Mouse (Mus musculus) brain, embryonic 14.5 days (tissue): ENCODE data around the gene Rcn3. TPM values are rescaled to one million over a fixed set of nuclear protein-coding genes. Genes with fewer than 3 reads are reported as not detected.
"Not testable (repeated sequence)": the region's sequence is repeated elsewhere in the genome, so short reads cannot be mapped to it uniquely, and the experiment has no call there.

ENCODE experiments used
- DNase-seq: peaks from one replicate; pipeline ENCODE4 v3.0.0-alpha.2; 2011; ENCODE audit warnings: low read depth
- CTCF ChIP-seq: fragments of 200-500 bp; IDR thresholded peaks from 2 replicates; pipeline ENCODE4 v1.5.1; 2012; ENCODE audit warnings: inconsistent platforms, mild to moderate bottlenecking, moderate library complexity, borderline replicate concordance; ENCODE audit not compliant: insufficient read depth, insufficient read length; ENCODE audit errors: extremely low read depth
- POLR2A ChIP-seq: fragments of 200-500 bp; IDR thresholded peaks from 2 replicates; pipeline ENCODE4 v1.6.1; 2012; ENCODE audit warnings: mild to moderate bottlenecking, inconsistent platforms, borderline replicate concordance; ENCODE audit not compliant: poor library complexity, insufficient read depth, insufficient read length, severe bottlenecking; ENCODE audit errors: extremely low read depth
- polyA plus RNA-seq: library from polyadenylated mRNA; depleted of rRNA; stranded (reverse); fragments of >200 nt; gene quantifications from 2 replicates; pipeline ENCODE4 v1.2.3, GENCODE M21; 2012

Gene Rcn3
- polyA plus RNA-seq, 1 experiment: 101 TPM

DNA sequence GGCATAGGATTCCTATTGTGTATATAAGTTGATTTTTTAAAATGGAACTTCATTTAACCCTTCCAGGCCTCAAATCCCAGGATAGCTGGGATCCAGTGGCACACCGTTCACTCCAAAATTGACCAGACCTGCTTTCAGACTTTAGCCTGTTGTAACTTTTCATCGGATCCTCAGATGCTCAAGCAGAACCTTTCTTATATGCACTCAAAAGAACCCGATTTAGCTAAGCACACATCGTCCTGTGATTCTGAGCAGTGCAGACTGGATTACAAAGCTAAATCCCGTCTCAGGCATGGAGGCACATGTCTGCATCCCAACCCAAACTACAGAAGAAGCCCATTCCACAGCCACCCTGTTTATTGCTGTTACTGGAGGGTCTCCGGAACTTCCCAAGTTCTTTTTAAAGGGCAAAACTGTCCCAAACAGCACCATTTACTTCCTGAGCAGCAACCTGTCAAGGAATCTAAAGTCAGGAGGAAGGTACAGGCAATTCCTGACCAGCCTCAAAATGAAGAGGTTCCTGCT lies 35.7 kb upstream of the Rcn3 start:
- DNase-seq: no peak
- TF ChIP-seq POLR2A: no peak
- TF ChIP-seq CTCF: no peak

DNA sequence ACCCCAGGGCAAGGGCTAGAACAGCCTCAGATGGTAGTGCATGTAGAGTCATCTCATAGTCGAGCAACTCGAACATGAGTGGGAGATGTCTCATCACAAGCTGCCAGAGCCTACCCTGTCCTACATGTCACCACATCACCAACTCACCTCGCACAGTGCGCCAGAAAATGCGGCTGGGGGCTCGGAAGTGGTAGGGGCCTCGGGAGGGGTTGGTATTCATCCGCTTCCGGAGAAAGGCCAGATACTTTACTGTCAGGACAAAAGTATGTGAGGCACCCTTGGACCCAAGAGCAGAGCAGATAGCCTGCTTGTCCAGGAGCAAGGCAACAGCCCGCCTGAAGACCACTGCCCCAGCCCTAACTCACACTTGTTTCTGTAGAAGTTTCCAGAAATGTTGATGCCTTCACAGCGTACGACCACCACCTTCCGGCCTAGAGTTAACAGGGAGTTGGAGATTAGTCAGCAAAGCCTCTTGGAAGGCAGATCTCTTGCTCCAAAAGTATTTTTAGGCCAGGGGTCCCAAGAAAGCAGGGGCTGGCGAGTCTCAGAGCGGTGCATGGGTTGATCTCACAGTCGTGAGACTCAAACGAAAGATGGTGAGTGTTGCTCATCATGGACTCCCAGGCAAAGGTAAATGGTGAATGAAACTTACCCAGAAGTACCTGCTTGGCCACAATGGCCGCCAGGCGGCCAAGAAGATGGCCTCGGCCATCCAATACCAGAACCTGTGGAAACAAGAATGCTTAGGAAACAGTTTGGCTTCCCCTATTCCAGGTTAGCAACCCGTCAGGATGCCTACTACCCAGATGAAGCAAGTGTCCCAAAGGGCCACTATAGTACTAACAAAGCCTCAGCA lies 35.1 kb upstream of the Rcn3 start:
- TF ChIP-seq POLR2A: no peak
- peak; percentile 42; the same call in 1 of the 2 replicates for TF ChIP-seq CTCF
- DNase-seq: no peak

DNA sequence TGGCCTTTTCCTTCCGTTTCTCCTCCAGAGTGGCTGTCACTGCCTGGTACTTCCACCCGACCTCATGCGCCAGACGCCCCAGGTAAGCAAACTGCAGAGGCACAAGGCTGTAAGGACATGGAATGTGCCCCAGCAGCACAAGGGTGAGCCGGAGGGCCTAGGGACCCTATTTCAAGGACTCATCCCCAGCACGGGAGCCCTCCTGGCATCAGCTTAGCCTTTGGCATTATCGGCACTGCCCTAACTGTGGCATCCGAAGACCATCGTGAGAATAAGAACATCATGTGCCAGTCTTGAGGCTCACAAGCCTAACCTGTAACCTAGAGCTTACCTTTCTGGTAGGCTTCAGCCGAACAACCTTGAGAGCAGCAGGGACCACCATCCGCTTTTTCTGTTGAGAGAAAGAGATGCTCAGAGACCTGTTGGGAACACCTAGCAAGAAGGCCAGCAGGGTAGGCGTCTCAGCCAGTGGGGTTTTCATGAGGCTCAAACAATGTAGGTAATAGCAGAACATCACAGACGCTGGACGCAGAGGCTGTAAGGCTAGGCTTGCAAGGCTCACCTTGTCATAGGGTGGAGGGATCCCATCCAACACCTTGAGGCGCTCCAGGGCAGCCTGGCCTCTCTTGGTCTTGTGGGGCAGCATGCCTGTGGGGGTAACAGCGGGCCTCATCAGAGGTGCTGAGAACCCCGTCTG lies 34.3 kb upstream of the Rcn3 start:
- no peak for DNase-seq
- no peak for TF ChIP-seq CTCF
- no peak for TF ChIP-seq POLR2A

GRCm38 (mm10) chr7:45125649-45126048 lies 33.6 kb upstream of the Rcn3 start:
- not testable (repeated sequence) for DNase-seq

DNA sequence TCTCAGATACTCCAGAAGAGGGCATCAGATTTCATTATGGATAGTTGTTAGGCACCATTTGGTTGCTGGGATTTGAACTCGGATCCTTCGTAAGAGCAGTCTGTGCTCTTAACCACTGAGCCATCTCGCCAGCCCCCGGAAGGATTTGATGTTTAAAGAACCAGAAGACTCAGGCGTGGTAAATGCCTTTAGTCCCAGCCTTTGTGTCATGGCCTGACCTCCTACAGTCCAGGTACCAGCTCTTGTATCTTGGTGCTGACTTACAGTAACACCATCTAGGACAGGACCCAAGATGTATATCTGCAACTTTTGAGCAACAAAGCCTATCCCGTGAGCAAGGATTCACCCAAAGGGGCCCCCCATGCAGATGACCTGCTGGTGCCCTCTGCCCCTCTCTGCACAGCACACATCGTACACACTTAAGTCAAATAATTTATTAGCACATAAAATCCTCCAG lies 33.2 kb upstream of the Rcn3 start:
- TF ChIP-seq POLR2A: no peak
- TF ChIP-seq CTCF: no peak
- DNase-seq: peak; percentile 61

- peak; percentile 100 for DNase-seq
- no peak for TF ChIP-seq CTCF
- TF ChIP-seq POLR2A: peak; percentile 56; the same call in 1 of the 2 replicates
Measured at GRCm38 (mm10) chr7:45124224-45125143, 32.5 kb upstream of the Rcn3 start, which contains the start of gene Rps11. Gene Rps11 (minus strand): TSS chr7:45124439.

GRCm38 (mm10) chr7:45123186-45123570 lies 31.2 kb upstream of the Rcn3 start:
- DNase-seq: no peak
- TF ChIP-seq CTCF (no peak), POLR2A (no peak)

DNA sequence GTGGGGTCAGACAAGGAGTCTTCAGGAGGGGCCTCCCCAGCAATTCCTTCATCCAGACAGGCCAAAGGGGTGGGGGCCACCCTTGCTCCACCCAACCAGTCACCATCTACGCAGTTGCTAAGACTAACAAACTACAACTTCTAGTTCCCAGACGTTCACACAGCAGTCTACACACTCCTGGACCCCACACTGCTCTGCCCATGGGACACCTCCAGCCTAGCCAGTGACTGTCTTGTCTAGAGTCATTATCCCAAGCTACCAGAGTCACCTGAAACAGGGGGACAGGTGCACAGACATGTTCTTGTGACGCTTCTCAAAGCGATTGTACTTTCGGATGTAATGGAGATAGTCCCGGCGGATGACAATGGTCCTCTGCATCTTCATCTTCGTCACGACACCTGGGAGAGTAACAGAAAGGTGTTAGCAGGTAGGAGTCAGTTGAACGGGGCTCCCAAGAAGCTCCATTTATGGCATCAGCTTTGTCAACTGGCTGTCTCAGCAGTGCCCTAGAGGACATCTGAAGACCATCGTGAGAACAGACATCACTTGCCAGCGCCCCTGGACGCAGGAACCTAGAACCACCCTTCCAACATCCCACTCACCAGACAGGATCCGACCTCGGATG lies 30.7 kb upstream of the Rcn3 start:
- TF ChIP-seq POLR2A: no peak
- TF ChIP-seq CTCF: no peak
- no peak for DNase-seq

DNA sequence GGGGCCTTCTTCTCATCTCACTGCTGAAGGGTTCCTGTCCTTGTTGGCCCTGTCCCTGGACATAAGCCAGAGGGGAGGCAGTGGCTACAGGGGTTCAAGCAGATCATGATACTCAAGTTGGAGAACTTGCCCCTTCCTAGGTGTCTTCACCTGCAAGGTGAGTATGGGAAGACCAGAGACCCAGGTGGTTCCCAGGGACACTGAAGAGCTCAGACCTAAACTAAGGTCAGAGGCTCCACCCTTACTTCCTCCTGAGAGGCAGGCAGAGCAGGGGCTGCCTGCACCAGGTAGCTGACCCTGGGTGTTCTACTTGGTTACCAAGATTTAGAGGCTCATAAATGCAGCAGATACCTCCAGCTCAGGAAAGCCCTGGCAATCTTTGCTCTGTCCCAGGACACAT lies 29.9 kb upstream of the Rcn3 start:
- TF ChIP-seq POLR2A: no peak
- no peak for TF ChIP-seq CTCF
- no peak for DNase-seq

GRCm38 (mm10) chr7:45121404-45121803 lies 29.4 kb upstream of the Rcn3 start:
- TF ChIP-seq POLR2A (no peak), CTCF (no peak)
- no peak for DNase-seq

DNA sequence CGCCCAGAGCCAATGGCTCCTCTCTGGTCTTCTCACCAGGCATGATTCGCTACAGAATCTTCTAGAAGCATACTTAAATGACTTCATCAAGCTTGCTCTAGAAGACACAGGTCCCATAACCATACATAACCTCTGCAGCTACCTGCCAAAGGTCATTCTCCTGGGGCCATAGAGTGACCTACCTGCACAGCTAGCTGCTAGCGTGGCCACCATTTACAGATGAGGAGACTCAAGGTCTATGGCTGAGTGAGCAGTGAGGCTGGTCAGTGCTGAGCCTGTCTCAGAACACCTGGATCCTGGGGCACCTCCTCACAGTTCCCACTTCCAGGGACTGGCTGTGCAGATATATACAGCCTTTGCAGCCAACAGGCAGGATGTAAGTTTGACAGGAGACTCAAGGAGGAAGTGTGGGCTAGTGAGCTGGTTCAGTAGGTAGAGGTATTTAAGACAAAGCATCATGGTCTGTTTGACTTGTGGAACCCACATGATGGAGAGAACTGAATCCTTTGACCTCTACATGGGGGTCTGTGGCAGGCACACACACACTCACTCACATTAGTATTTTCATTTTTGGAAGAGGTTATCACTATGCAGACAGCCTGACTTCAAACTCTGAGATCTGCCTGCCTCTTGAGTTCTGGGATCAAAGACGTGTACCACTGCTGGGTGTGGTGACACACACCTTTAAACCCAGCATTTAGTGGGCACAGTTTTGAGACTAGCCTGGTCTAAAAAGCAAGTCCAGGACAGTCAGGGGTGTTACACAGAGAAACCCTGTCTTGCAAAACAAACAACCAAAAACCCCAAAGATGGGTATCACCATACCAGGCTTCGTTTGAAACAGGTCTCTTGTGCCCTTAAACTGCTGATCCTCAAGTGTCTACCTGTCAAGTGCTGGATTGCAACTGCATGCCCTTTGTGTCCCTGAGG lies 28.0 kb upstream of the Rcn3 start:
- TF ChIP-seq CTCF: no peak
- TF ChIP-seq POLR2A: no peak
- DNase-seq: no peak
